Mouse (Mus musculus): ENCODE measurements around the gene 1700092M07Rik.

DNA sequence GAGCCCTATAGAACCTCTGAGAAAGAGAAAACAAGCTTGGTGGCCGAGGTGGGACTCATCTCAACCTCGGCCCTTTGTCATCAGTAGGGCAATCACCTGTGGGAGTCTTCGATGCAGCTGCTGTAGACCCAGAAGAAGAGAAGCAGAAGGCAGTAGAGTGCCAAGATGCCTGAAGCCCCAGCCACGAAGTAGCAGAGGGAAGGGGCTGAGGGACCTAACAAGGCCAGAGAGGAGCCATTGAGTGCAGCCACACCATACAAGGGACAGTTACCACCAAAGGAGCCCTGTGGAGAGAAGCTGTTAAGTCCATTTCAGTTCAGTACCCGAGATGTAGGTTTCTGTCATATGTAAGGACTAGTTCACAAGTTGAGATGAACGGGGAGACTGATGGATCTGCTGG lies 32.9 kb downstream of the 1700092M07Rik start:
- no peak for TF ChIP-seq CTCF (IDR thresholded peaks at IDR 0.05; ENCODE audit: low read depth, low read length)
- no peak for TF ChIP-seq GATA1 (IDR thresholded peaks at IDR 0.05; ENCODE audit: borderline replicate concordance, low read length)
- TF ChIP-seq GATA2 (IDR thresholded peaks at IDR 0.05; ENCODE audit: borderline replicate concordance, low read depth, low read length) = no peak

All from G1E (cell line).